Mouse (Mus musculus) MEL (cell line): ENCODE data around the gene Alad. TPM values are rescaled to one million over a fixed set of nuclear protein-coding genes. Genes with fewer than 3 reads are reported as not detected.

ENCODE experiments used
- DNase-seq: peaks from one replicate; pipeline ENCODE4 v3.0.0; 2011; ENCODE audit warnings: low read depth, low spot score
- H3K27ac ChIP-seq: 2 replicates; pipeline ENCODE4 v1.5.1; 2012; ENCODE audit warnings: low read depth, mild to moderate bottlenecking, control low read depth, low read length, moderate library complexity; ENCODE audit not compliant: control insufficient read depth
- H3K27me3 ChIP-seq, 2 experiments: fragments of 150-350 bp in 1 of 2; sonication (generic) in 1 of 2; 2 replicates each; pipeline ENCODE4 v1.6.1; 2012; ENCODE audit warnings: low read length in 2 of 2, mild to moderate bottlenecking in 2 of 2, improper control_type of control experiment in 1 of 2, moderate library complexity in 1 of 2; ENCODE audit not compliant: insufficient read depth in 2 of 2, control insufficient read depth in 1 of 2
- H3K36me3 ChIP-seq, 2 experiments: 2 replicates each; pipeline ENCODE4 v1.6.1; 2012 to 2014; ENCODE audit warnings: low read length in 2 of 2, improper control_type of control experiment in 1 of 2, inconsistent platforms in 1 of 2, mild to moderate bottlenecking in 1 of 2; ENCODE audit not compliant: insufficient read depth in 2 of 2, control insufficient read depth in 1 of 2
- H3K4me1 ChIP-seq, 2 experiments: fragments of 150-350 bp in 1 of 2; sonication (generic) in 1 of 2; 2 replicates each; pipeline ENCODE4 v1.6.1; 2012; ENCODE audit warnings: low read length in 2 of 2, improper control_type of control experiment in 1 of 2, mild to moderate bottlenecking in 1 of 2; ENCODE audit not compliant: insufficient read depth in 2 of 2, control insufficient read depth in 1 of 2
- H3K4me3 ChIP-seq, 2 experiments: fragments of 150-350 bp in 1 of 2; sonication (generic) in 1 of 2; 2 replicates each; pipeline ENCODE4 v1.5.1; 2012; ENCODE audit warnings: low read depth in 2 of 2, low read length in 2 of 2, mild to moderate bottlenecking in 2 of 2, moderate library complexity in 2 of 2, control low read depth in 1 of 2, improper control_type of control experiment in 1 of 2; ENCODE audit not compliant: control insufficient read depth in 1 of 2, insufficient read depth in 1 of 2
- H3K79me2 ChIP-seq: 2 replicates; pipeline ENCODE4 v1.6.1; 2012; ENCODE audit warnings: mild to moderate bottlenecking, low read length, moderate library complexity; ENCODE audit not compliant: control insufficient read depth, poor library complexity, insufficient read depth
- H3K9ac ChIP-seq: 2 replicates; pipeline ENCODE4 v1.6.1; 2012; ENCODE audit warnings: low read depth, mild to moderate bottlenecking, control low read depth, low read length, moderate library complexity; ENCODE audit not compliant: control insufficient read depth, poor library complexity, severe bottlenecking
- H3K9me3 ChIP-seq: fragments of 150-350 bp; sonication (generic); replicated peaks from 2 replicates; pipeline ENCODE4 v1.6.1; 2012; ENCODE audit warnings: mild to moderate bottlenecking, low read length, improper control_type of control experiment, moderate library complexity; ENCODE audit not compliant: insufficient read depth
- BHLHE40 ChIP-seq: IDR thresholded peaks from 2 replicates; pipeline ENCODE4 v1.6.1; 2012; ENCODE audit warnings: low read depth, mild to moderate bottlenecking, inconsistent platforms, low read length, improper control_type of control experiment, borderline replicate concordance
- CHD1 ChIP-seq: IDR thresholded peaks from 2 replicates; pipeline ENCODE4 v1.6.1; 2012; ENCODE audit warnings: low read depth, mild to moderate bottlenecking, inconsistent platforms, low read length, improper control_type of control experiment
- EP300 ChIP-seq, 2 experiments: IDR thresholded peaks; 2 replicates each; pipeline ENCODE4 v1.6.1; 2011; ENCODE audit warnings: improper control_type of control experiment in 2 of 2, low read length in 2 of 2, low read depth in 1 of 2, mild to moderate bottlenecking in 1 of 2
- JUND ChIP-seq: IDR thresholded peaks from 2 replicates; pipeline ENCODE4 v1.6.1; 2011; ENCODE audit warnings: low read depth, mild to moderate bottlenecking, improper control_type of control experiment, low read length
- KAT2A ChIP-seq: conservative IDR thresholded peaks from 2 replicates; pipeline ENCODE4 v1.6.1; 2012; ENCODE audit warnings: low read depth, low read length, improper control_type of control experiment, inconsistent platforms
- MEF2A ChIP-seq: IDR thresholded peaks from 2 replicates; pipeline ENCODE4 v1.6.1; 2014; ENCODE audit warnings: low read depth, mild to moderate bottlenecking, inconsistent platforms, low read length, improper control_type of control experiment; ENCODE audit not compliant: poor library complexity, insufficient replicate concordance, severe bottlenecking; ENCODE audit errors: extremely low read depth
- NRF1 ChIP-seq: IDR thresholded peaks from 2 replicates; pipeline ENCODE4 v1.6.1; 2014; ENCODE audit warnings: low read depth, mild to moderate bottlenecking, inconsistent platforms, low read length, improper control_type of control experiment, moderate library complexity; ENCODE audit not compliant: poor library complexity, insufficient read depth, severe bottlenecking
- POLR2A ChIP-seq, 2 experiments: IDR thresholded peaks; 2 replicates each; pipeline ENCODE4 v1.6.1; 2011 to 2012; ENCODE audit warnings: low read length in 2 of 2, mild to moderate bottlenecking in 2 of 2, control low read depth in 1 of 2, improper control_type of control experiment in 1 of 2, low read depth in 1 of 2, moderate library complexity in 1 of 2; ENCODE audit not compliant: control insufficient read depth in 1 of 2, insufficient read depth in 1 of 2, poor library complexity in 1 of 2
- RCOR1 ChIP-seq: IDR thresholded peaks from 2 replicates; pipeline ENCODE4 v1.6.1; 2012; ENCODE audit warnings: low read depth, mild to moderate bottlenecking, inconsistent platforms, low read length, improper control_type of control experiment
- polyA plus RNA-seq, 2 experiments: library from polyadenylated mRNA; stranded (reverse) in 1 of 2; unstranded in 1 of 2; fragments of >175 nt in 1 of 2; fragments of >200 nt in 1 of 2; gene quantifications; 2 replicates each; pipeline versions ENCODE4 v1.2.1 to v1.2.4; 2012; ENCODE audit warnings: low replicate concordance in 2 of 2, low read depth in 1 of 2; ENCODE audit not compliant: insufficient read length in 2 of 2, insufficient read depth in 1 of 2, missing spikeins in 1 of 2
- total RNA-seq: library from RNA; depleted of rRNA; stranded (reverse); fragments of 300-350 nt; gene quantifications from 2 replicates; pipeline ENCODE4 v1.2.3, GENCODE M21; 2012

Gene Alad
- total and polyA plus RNA-seq, 3 experiments: 213 to 386 TPM; not detected in 1

DNA sequence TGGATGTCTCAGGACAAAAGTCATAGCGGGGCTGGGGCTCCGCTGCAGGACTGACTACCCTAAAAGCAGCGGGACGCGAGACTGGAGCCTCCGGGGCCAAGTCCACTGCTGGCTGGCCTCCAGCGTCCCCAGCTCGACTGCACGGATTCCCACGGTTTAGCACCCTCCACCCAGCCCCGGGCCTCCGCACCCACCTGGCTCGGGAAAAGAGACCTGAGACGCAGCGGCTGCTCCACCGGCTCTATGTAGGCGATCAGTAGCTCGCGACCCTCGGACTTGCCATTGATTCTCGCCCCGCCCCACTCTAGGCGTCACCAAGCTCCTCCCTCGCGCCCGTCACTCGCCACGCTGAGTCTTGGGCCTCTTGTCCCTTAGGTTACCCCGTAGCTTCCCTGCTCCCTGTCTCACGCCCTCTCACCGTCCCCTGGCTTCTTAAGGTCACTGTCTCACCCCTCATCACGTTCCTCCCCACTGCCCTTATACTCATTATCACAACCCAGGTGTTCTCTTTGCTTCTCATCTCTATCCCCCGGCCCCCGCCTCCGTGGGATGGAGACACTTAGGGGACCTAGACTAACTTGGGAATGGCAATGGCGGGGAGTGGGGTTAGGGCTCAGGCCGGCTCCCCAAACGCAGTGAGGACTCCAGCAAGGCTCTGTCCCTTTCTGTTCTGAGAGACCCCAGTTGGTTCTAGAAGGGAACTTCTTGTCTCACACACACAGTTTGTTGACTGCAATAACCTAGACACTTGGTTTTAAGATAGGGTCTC lies 17.6 kb downstream of the Alad start (continued):
- peak; percentile 59; the same call in 1 of the 2 replicates for TF ChIP-seq MEF2A
- TF ChIP-seq POLR2A (IDR thresholded peaks at IDR 0.05; ENCODE audit: control insufficient read depth in 1 of 2, insufficient read depth in 1 of 2, low read depth in 1 of 2, low read length in 2 of 2, poor library complexity in 1 of 2): peak in 1 of 2 experiments; percentile 98; a peak in 2 of 4 replicates
- TF ChIP-seq CHD1: no peak

DNA sequence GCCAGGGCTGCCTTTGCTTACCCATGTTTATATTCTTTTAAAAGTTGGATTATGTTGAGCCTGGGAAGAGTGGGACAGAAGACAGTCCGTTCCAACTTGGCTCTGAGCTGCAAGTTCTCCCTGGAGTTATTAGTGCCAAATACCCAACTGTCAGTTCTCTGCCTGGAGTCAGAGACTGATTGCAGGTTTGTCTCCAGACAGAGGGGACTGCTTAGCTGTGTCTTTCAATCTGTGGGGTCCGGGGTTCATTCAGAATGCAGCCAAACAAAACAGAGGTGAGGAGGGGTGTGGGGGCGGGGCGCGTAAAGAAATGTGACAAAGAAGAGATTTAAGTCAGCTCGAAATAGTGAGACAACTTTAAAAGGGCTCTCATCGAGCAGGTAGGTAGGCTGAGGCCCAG lies 18.2 kb downstream of the Alad start:
- peaks cover 1% of the 10 kb centered on the region; the same call in 1 of the 2 replicates for H3K79me2 ChIP-seq
- peak; percentile 56; the same call in 1 of the 2 replicates for TF ChIP-seq BHLHE40
- 0 out of 2 replicates have a peak, but pooled peaks have one; percentile 9 for TF ChIP-seq JUND
- TF ChIP-seq EP300 (IDR thresholded peaks at IDR 0.05; ENCODE audit: low read depth in 1 of 2, low read length in 2 of 2): 0 out of 4 replicates have a peak, but pooled peaks of 1 of the 2 experiments have one; percentile 8
- no peak for TF ChIP-seq MEF2A
- H3K27me3 ChIP-seq: no peaks in the 10 kb centered on the region
- H3K4me1 ChIP-seq: peaks cover 12 to 24% of the 10 kb centered on the region in 2 experiments; a peak in 3 of 4 replicates
- H3K9me3 ChIP-seq: no peaks in the 10 kb centered on the region
- H3K4me3 ChIP-seq: peak overlapping the region; percentile 59 to 62
- no peak for DNase-seq
- H3K27ac ChIP-seq: no peak overlapping the region
- H3K9ac ChIP-seq: peak overlapping the region; percentile 64
- H3K36me3 ChIP-seq: peaks cover 0 to 14% of the 10 kb centered on the region in 2 experiments; a peak in 2 of 4 replicates

DNA sequence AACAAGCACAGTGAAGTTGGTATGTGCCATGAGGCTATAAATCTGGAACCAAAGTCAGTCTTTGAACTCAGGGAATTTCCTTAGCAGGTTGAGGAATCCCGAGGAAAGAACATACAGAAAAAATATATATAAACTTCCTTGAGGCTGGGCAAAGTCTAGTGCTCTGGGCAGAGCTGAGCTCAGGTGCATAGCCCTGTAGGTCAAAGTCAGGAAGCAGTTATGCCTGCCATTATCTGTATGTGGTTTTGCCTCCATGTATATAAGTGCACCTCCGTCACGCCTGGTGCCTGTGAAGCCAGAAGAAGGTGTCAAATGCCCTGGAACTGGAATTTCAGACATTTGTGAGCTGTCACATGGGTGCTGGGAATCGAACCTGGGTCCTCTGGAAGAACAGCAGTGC lies 18.9 kb downstream of the Alad start:
- H3K27me3 ChIP-seq: no peaks in the 10 kb centered on the region
- peak; percentile 32 for DNase-seq
- TF ChIP-seq KAT2A (no peak), NRF1 (no peak), CHD1 (no peak), RCOR1 (0 out of 2 replicates have a peak, but pooled peaks have one; percentile 20)
- no peak overlapping the region for H3K27ac ChIP-seq
- H3K4me1 ChIP-seq: peaks cover 12 to 28% of the 10 kb centered on the region in 2 experiments; a peak in 3 of 4 replicates
- H3K36me3 ChIP-seq: peaks cover 0 to 14% of the 10 kb centered on the region in 2 experiments; a peak in 2 of 4 replicates
- H3K9me3 ChIP-seq: no peaks in the 10 kb centered on the region
- H3K9ac ChIP-seq: no peak overlapping the region
- H3K4me3 ChIP-seq: no peak overlapping the region
- H3K79me2 ChIP-seq: peaks cover 1% of the 10 kb centered on the region; the same call in 1 of the 2 replicates
